Mouse (Mus musculus) megakaryocyte, embryonic 14.5 days (primary cell): Measurements from ENCODE around the gene Aktip.

Experiments
- FLI1 ChIP-seq: IDR thresholded peaks from 2 replicates; pipeline ENCODE4 v1.6.1; 2012; ENCODE audit warnings: low read length, inconsistent platforms, mixed read lengths
- GATA1 ChIP-seq: IDR thresholded peaks from 3 replicates; pipeline ENCODE4 v1.6.1; 2012; ENCODE audit warnings: mixed read lengths, low read length, inconsistent platforms, borderline replicate concordance

DNA sequence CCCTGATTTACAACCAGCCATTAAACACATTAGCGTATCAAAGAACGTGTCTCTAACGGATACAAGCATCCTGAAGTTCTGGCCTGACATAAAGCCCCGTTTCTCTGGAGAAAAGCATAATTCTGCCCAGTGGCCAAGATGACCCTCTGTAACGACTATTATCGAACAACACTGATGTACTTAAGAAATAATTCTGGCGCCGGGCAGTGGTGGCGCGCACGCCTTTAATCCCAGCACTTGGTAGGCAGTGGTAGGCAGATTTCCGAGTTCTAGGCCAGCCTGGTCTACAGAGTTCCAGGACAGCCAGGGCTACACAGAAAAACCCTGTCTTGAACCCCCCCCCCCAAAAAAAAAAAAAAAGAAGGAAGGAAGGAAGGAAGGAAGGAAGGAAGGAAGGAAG, 65.1 kb downstream of the Aktip start:
- no peak for TF ChIP-seq GATA1
- TF ChIP-seq FLI1 = no peak
